Mouse (Mus musculus) myocyte (in vitro differentiated cells): ENCODE data around the gene Lamc1. TPM values are rescaled to one million over a fixed set of nuclear protein-coding genes. Genes with fewer than 3 reads are reported as not detected.

Experiments
- H3K27me3 ChIP-seq: one replicate; pipeline ENCODE4 v1.6.1; 2011; ENCODE audit not compliant: control insufficient read depth, insufficient read depth, insufficient read length
- H3K36me3 ChIP-seq: one replicate; pipeline ENCODE4 v1.6.1; 2011; ENCODE audit not compliant: control insufficient read depth, insufficient read depth
- H3K4me2 ChIP-seq: one replicate; pipeline ENCODE4 v1.6.1; 2011; ENCODE audit warnings: low read depth, control low read depth
- H3K4me3 ChIP-seq: one replicate; pipeline ENCODE4 v1.5.1; 2011; ENCODE audit warnings: mild to moderate bottlenecking, control low read depth, moderate library complexity
- H3K79me2 ChIP-seq: one replicate; pipeline ENCODE4 v1.6.1; 2011; ENCODE audit not compliant: control insufficient read depth, insufficient read depth
- H3ac ChIP-seq: one replicate; pipeline ENCODE4 v1.6.1; 2011; ENCODE audit not compliant: control insufficient read depth, insufficient read length
- CEBPB ChIP-seq: IDR thresholded peaks from 2 replicates; pipeline ENCODE4 v1.6.1; 2011; ENCODE audit warnings: mild to moderate bottlenecking, moderate library complexity; ENCODE audit not compliant: poor library complexity, insufficient read depth, severe bottlenecking
- E2F4 ChIP-seq: IDR thresholded peaks from one replicate; pipeline ENCODE4 v1.6.1; 2011; ENCODE audit warnings: mild to moderate bottlenecking, control low read depth, moderate library complexity; ENCODE audit not compliant: insufficient read depth
- MAX ChIP-seq: IDR thresholded peaks from one replicate; pipeline ENCODE4 v1.6.1; 2011; ENCODE audit warnings: low read depth, mild to moderate bottlenecking, control low read depth
- MYOD1 ChIP-seq, 3 experiments: IDR thresholded peaks; one replicate each; pipeline ENCODE4 v1.6.1; 2011; ENCODE audit warnings: control low read depth in 2 of 3, low read depth in 2 of 3, mild to moderate bottlenecking in 2 of 3, moderate library complexity in 1 of 3; ENCODE audit not compliant: insufficient read length in 2 of 3, control insufficient read depth in 1 of 3
- MYOG ChIP-seq, 3 experiments: IDR thresholded peaks; one replicate each; pipeline ENCODE4 v1.6.1; 2011; ENCODE audit warnings: control low read depth in 2 of 3, low read depth in 2 of 3, mild to moderate bottlenecking in 2 of 3; ENCODE audit not compliant: insufficient read length in 2 of 3, control insufficient read depth in 1 of 3, insufficient read depth in 1 of 3
- POLR2A ChIP-seq: IDR thresholded peaks from one replicate; pipeline ENCODE4 v1.6.1; 2011; ENCODE audit warnings: low read depth, mild to moderate bottlenecking, control low read depth, moderate library complexity; ENCODE audit not compliant: insufficient read length
- POLR2AphosphoS2 ChIP-seq: IDR thresholded peaks from one replicate; pipeline ENCODE4 v1.6.1; 2011; ENCODE audit warnings: low read depth, control low read depth; ENCODE audit not compliant: insufficient read length
- REST ChIP-seq: IDR thresholded peaks from one replicate; pipeline ENCODE4 v1.6.1; 2011; ENCODE audit warnings: mild to moderate bottlenecking, control low read depth, moderate library complexity; ENCODE audit not compliant: insufficient read depth, insufficient read length
- SRF ChIP-seq: IDR thresholded peaks from one replicate; pipeline ENCODE4 v1.6.1; 2011; ENCODE audit warnings: low read depth; ENCODE audit not compliant: control insufficient read depth, insufficient read length
- TCF12 ChIP-seq: IDR thresholded peaks from one replicate; pipeline ENCODE4 v1.6.1; 2011; ENCODE audit warnings: mild to moderate bottlenecking, control low read depth; ENCODE audit not compliant: poor library complexity, insufficient read depth, severe bottlenecking
- TCF3 ChIP-seq: IDR thresholded peaks from one replicate; pipeline ENCODE4 v1.6.1; 2011; ENCODE audit warnings: low read depth, control low read depth; ENCODE audit not compliant: insufficient read length
- USF1 ChIP-seq: IDR thresholded peaks from one replicate; pipeline ENCODE4 v1.6.1; 2011; ENCODE audit warnings: low read depth, mild to moderate bottlenecking, control low read depth, moderate library complexity
- polyA plus RNA-seq: library from polyadenylated mRNA; unstranded; fragments of >200 nt; fragmentation: generic; extraction: Trizol; gene quantifications from one replicate; pipeline ENCODE4 v1.2.1, GENCODE M21; 2012; ENCODE audit warnings: missing spikeins

The Lamc1 gene
- polyA plus RNA-seq, 1 experiment: 50.9 TPM

- H3K36me3 ChIP-seq: no peaks in the 10 kb centered on the region
- H3K4me3 ChIP-seq: no peak overlapping the region
- no peak overlapping the region for H3ac ChIP-seq
- peaks cover 46% of the 10 kb centered on the region for H3K79me2 ChIP-seq
- no peak for TF ChIP-seq POLR2A
- no peak for TF ChIP-seq TCF12
- no peak for TF ChIP-seq MYOD1 (IDR thresholded peaks at IDR 0.05; ENCODE audit: control insufficient read depth in 1 of 3, insufficient read length in 2 of 3, low read depth in 2 of 3)
- no peak for TF ChIP-seq MAX
- no peak for TF ChIP-seq MYOG (IDR thresholded peaks at IDR 0.05; ENCODE audit: control insufficient read depth in 1 of 3, insufficient read depth in 1 of 3, insufficient read length in 2 of 3, low read depth in 2 of 3)
- TF ChIP-seq POLR2AphosphoS2: no peak
- no peak for TF ChIP-seq E2F4
- no peak for TF ChIP-seq CEBPB
- TF ChIP-seq SRF: no peak
- TF ChIP-seq TCF3: no peak
- no peak for TF ChIP-seq USF1
- TF ChIP-seq REST: no peak
- no peaks in the 10 kb centered on the region for H3K27me3 ChIP-seq
- H3K4me2 ChIP-seq: no peak overlapping the region
These were observed 58.0 kb downstream of the Lamc1 start for GRCm38 (mm10) chr1:153274611-153275010.

- Histone ChIP-seq H3K4me2 (no peak overlapping the region), H3K4me3 (no peak overlapping the region), H3K27me3 (no peaks in the 10 kb centered on the region), H3K79me2 (peaks cover 45% of the 10 kb centered on the region), H3ac (no peak overlapping the region), H3K36me3 (no peaks in the 10 kb centered on the region)
- TF ChIP-seq TCF3 (no peak), POLR2AphosphoS2 (no peak), E2F4 (no peak), TCF12 (no peak), REST (no peak), POLR2A (no peak), USF1 (no peak), MAX (no peak), CEBPB (no peak), MYOG (IDR thresholded peaks at IDR 0.05; ENCODE audit: control insufficient read depth in 1 of 3, insufficient read depth in 1 of 3, insufficient read length in 2 of 3, low read depth in 2 of 3) (no peak), SRF (no peak), MYOD1 (IDR thresholded peaks at IDR 0.05; ENCODE audit: control insufficient read depth in 1 of 3, insufficient read length in 2 of 3, low read depth in 2 of 3) (no peak)
These were observed 58.9 kb downstream of the Lamc1 start for GRCm38 (mm10) chr1:153273657-153274056.

GRCm38 (mm10) chr1:153270827-153271226 is 61.8 kb downstream of the Lamc1 start:
- H3K36me3 ChIP-seq: no peaks in the 10 kb centered on the region
- peaks cover 61% of the 10 kb centered on the region for H3K79me2 ChIP-seq
- TF ChIP-seq E2F4: no peak
- TF ChIP-seq MAX: no peak
- no peak for TF ChIP-seq CEBPB
- TF ChIP-seq TCF12: no peak
- TF ChIP-seq MYOG (IDR thresholded peaks at IDR 0.05; ENCODE audit: control insufficient read depth in 1 of 3, insufficient read depth in 1 of 3, insufficient read length in 2 of 3, low read depth in 2 of 3): no peak
- no peak for TF ChIP-seq POLR2A
- TF ChIP-seq REST: no peak
- no peak for TF ChIP-seq TCF3
- TF ChIP-seq SRF: no peak
- TF ChIP-seq USF1: no peak
- TF ChIP-seq POLR2AphosphoS2: no peak
- TF ChIP-seq MYOD1 (IDR thresholded peaks at IDR 0.05; ENCODE audit: control insufficient read depth in 1 of 3, insufficient read length in 2 of 3, low read depth in 2 of 3): no peak

GRCm38 (mm10) chr1:153269681-153270080 is 62.9 kb downstream of the Lamc1 start:
- H3K4me3 ChIP-seq: no peak overlapping the region
- TF ChIP-seq MAX (no peak), E2F4 (no peak), MYOG (IDR thresholded peaks at IDR 0.05; ENCODE audit: control insufficient read depth in 1 of 3, insufficient read depth in 1 of 3, insufficient read length in 2 of 3, low read depth in 2 of 3) (no peak), SRF (no peak), REST (no peak), TCF3 (no peak), POLR2AphosphoS2 (no peak), USF1 (no peak), POLR2A (no peak), TCF12 (no peak), MYOD1 (IDR thresholded peaks at IDR 0.05; ENCODE audit: control insufficient read depth in 1 of 3, insufficient read length in 2 of 3, low read depth in 2 of 3) (no peak), CEBPB (no peak)
- H3K36me3 ChIP-seq: no peaks in the 10 kb centered on the region
- H3K4me2 ChIP-seq: no peak overlapping the region
- no peaks in the 10 kb centered on the region for H3K27me3 ChIP-seq
- H3K79me2 ChIP-seq: peaks cover 62% of the 10 kb centered on the region
- H3ac ChIP-seq: no peak overlapping the region

More at GRCm38 (mm10) chr1:153270827-153271226, 61.8 kb downstream of the Lamc1 start:
- Histone ChIP-seq H3K27me3 (no peaks in the 10 kb centered on the region), H3ac (no peak overlapping the region), H3K4me3 (no peak overlapping the region), H3K4me2 (no peak overlapping the region)

GRCm38 (mm10) chr1:153268806-153269309 is 63.7 kb downstream of the Lamc1 start:
- no peak for TF ChIP-seq MAX
- no peak for TF ChIP-seq MYOG (IDR thresholded peaks at IDR 0.05; ENCODE audit: control insufficient read depth in 1 of 3, insufficient read depth in 1 of 3, insufficient read length in 2 of 3, low read depth in 2 of 3)
- no peak for TF ChIP-seq MYOD1 (IDR thresholded peaks at IDR 0.05; ENCODE audit: control insufficient read depth in 1 of 3, insufficient read length in 2 of 3, low read depth in 2 of 3)
- TF ChIP-seq POLR2A: no peak
- TF ChIP-seq TCF12: no peak
- TF ChIP-seq SRF: no peak
- no peak for TF ChIP-seq POLR2AphosphoS2
- TF ChIP-seq E2F4: no peak
- TF ChIP-seq REST: no peak
- no peak for TF ChIP-seq TCF3
- TF ChIP-seq CEBPB: no peak
- TF ChIP-seq USF1: no peak
- no peaks in the 10 kb centered on the region for H3K27me3 ChIP-seq
- H3K36me3 ChIP-seq: no peaks in the 10 kb centered on the region
- no peak overlapping the region for H3ac ChIP-seq
- H3K79me2 ChIP-seq: peaks cover 69% of the 10 kb centered on the region
- H3K4me3 ChIP-seq: no peak overlapping the region
- H3K4me2 ChIP-seq: no peak overlapping the region
